Mouse (Mus musculus): ENCODE results near the gene Cers6. TPM values are rescaled to one million over a fixed set of nuclear protein-coding genes. Genes with fewer than 3 reads are reported as not detected.

Cers6 gene
- polyA plus RNA-seq, 1 experiment from 2014 or later, result 21.5 TPM

DNA sequence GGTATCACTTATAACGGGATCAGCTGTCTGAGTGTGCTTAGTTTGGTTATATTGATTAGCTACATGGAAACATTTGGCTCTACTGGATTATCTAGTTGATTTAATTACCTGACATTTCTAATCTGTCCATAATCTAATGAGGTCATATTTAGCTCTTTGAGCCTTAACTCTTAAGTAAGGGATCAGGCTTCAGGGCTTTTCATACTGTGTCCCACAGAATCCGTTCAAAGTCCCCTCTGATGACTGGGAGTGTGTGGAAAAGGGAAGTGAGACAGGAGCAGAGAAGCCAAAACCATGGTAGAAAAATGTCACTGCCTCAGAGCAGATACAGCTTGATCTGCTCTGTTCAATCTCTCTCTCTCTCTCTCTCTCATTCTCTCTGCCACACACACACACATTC, 279.0 kb downstream of the Cers6 start:
- 81% methylated on average over 2 of the region's 2 CpGs for WGBS
- no peak overlapping the region for H3K9ac ChIP-seq (replicated peaks)
- no peak overlapping the region for H3K4me3 ChIP-seq (replicated peaks)
- no peaks in the 10 kb centered on the region for H3K27me3 ChIP-seq
- no peak for ATAC-seq (ENCODE audit: insufficient number of reproducible peaks, insufficient read depth, low FRiP score, low TSS enrichment, low read depth)
- peaks cover 7% of the 10 kb centered on the region for H3K4me1 ChIP-seq (replicated peaks)
- H3K9me3 ChIP-seq, result no peaks in the 10 kb centered on the region
- H3K4me2 ChIP-seq, result no peak overlapping the region
- no peaks in the 10 kb centered on the region for H3K36me3 ChIP-seq
- no peak overlapping the region for H3K27ac ChIP-seq

GRCm38 (mm10) chr2:69140816-69141215, 279.6 kb downstream of the Cers6 start:
- H3K4me1 ChIP-seq (replicated peaks), result peaks cover 2% of the 10 kb centered on the region; the same call in 1 of the 2 replicates
- H3K9ac ChIP-seq (replicated peaks), result no peak overlapping the region
- H3K4me2 ChIP-seq, result no peak overlapping the region
- H3K36me3 ChIP-seq, result no peaks in the 10 kb centered on the region
- H3K27ac ChIP-seq, result no peak overlapping the region
- H3K9me3 ChIP-seq, result no peaks in the 10 kb centered on the region
- no peak overlapping the region for H3K4me3 ChIP-seq (replicated peaks)
- no peaks in the 10 kb centered on the region for H3K27me3 ChIP-seq
- 86% methylated on average over 4 of the region's 4 CpGs for WGBS
- ATAC-seq (ENCODE audit: insufficient number of reproducible peaks, insufficient read depth, low FRiP score, low TSS enrichment, low read depth), result no peak

- no peak for ATAC-seq (ENCODE audit: insufficient number of reproducible peaks, insufficient read depth, low FRiP score, low TSS enrichment, low read depth)
- H3K4me2 ChIP-seq, result no peak overlapping the region
Observed at GRCm38 (mm10) chr2:69148691-69149090, 287.4 kb downstream of the Cers6 start.

DNA sequence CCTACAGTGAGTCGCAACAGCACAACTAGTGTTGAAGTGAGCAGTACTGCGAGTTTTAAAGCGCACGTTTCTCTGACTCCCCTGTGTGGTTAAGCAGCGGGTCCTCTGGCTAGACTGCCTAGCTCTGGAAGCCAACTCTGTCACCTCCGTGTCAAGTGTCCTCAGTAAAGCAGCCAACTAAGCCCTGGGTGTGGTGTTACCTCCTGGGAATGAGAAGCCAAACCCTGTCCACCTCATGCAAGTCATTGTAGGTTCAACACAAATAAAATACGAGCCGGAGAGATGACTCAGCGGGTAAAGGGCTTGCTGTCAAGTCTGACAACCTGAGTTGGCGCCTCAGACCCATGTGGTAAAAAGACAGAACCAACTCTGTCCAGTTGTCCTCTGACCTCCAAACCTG, 287.9 kb downstream of the Cers6 start:
- Histone ChIP-seq H3K27me3 (no peaks in the 10 kb centered on the region), H3K27ac (no peak overlapping the region), H3K36me3 (no peaks in the 10 kb centered on the region), H3K4me3 (replicated peaks) (no peak overlapping the region), H3K4me1 (replicated peaks) (0 out of 2 replicates have a peak, but pooled peaks cover 4% of the 10 kb centered on the region), H3K9me3 (no peaks in the 10 kb centered on the region), H3K9ac (replicated peaks) (no peak overlapping the region), H3K4me2 (no peak overlapping the region)
- 86% methylated on average over 10 of the region's 10 CpGs for WGBS
- no peak; the same call in 1 of the 2 replicates for ATAC-seq (ENCODE audit: insufficient number of reproducible peaks, insufficient read depth, low FRiP score, low TSS enrichment, low read depth)

More at GRCm38 (mm10) chr2:69148691-69149090, 287.4 kb downstream of the Cers6 start:
- Histone ChIP-seq H3K27ac (no peak overlapping the region), H3K4me3 (replicated peaks) (no peak overlapping the region), H3K9me3 (no peaks in the 10 kb centered on the region), H3K4me1 (replicated peaks) (0 out of 2 replicates have a peak, but pooled peaks cover 4% of the 10 kb centered on the region), H3K36me3 (no peaks in the 10 kb centered on the region), H3K9ac (replicated peaks) (no peak overlapping the region), H3K27me3 (no peaks in the 10 kb centered on the region)
- 74% methylated on average over 3 of the region's 3 CpGs for WGBS

DNA sequence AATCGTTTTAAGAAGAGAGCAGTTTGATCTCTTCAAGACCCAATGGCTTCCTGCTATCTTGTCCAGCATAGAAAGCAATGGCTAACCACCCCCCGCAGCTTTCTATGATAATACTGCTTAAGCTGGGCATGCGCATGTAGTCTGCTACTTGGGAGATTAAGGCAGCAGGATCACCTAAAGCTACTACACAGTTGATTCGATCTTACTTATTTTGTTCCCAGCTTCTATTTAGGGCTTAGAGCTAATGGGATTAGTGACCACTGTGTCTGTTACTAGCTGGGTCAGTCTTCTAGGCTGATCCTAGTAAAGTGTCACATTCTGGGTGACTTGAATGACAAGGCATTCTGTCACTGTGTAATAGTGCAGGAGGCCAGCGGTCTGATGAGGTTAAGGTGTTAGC, 289.6 kb downstream of the Cers6 start:
- Histone ChIP-seq H3K27me3 (no peaks in the 10 kb centered on the region), H3K9me3 (no peaks in the 10 kb centered on the region), H3K4me3 (replicated peaks) (no peak overlapping the region), H3K9ac (replicated peaks) (no peak overlapping the region), H3K4me2 (no peak overlapping the region), H3K27ac (no peak overlapping the region), H3K36me3 (no peaks in the 10 kb centered on the region), H3K4me1 (replicated peaks) (0 out of 2 replicates have a peak, but pooled peaks cover 4% of the 10 kb centered on the region)
- no peak for ATAC-seq (ENCODE audit: insufficient number of reproducible peaks, insufficient read depth, low FRiP score, low TSS enrichment, low read depth)
- 80% methylated on average over 5 of the region's 5 CpGs for WGBS

- Histone ChIP-seq H3K4me3 (replicated peaks) (no peak overlapping the region), H3K4me2 (no peak overlapping the region), H3K27me3 (no peaks in the 10 kb centered on the region), H3K9me3 (no peaks in the 10 kb centered on the region), H3K9ac (replicated peaks) (no peak overlapping the region), H3K4me1 (replicated peaks) (0 out of 2 replicates have a peak, but pooled peaks cover 11% of the 10 kb centered on the region), H3K36me3 (no peaks in the 10 kb centered on the region), H3K27ac (peak overlapping the region; percentile 4; the same call in 1 of the 2 replicates)
- ATAC-seq (ENCODE audit: insufficient number of reproducible peaks, insufficient read depth, low FRiP score, low TSS enrichment, low read depth), result peak; percentile 69
- WGBS, result 53% methylated on average over 3 of the region's 3 CpGs
Observed at GRCm38 (mm10) chr2:69155861-69156260, 294.6 kb downstream of the Cers6 start.

GRCm38 (mm10) chr2:69156283-69156682, 295.0 kb downstream of the Cers6 start:
- Histone ChIP-seq H3K4me2 (no peak overlapping the region), H3K4me1 (replicated peaks) (0 out of 2 replicates have a peak, but pooled peaks cover 11% of the 10 kb centered on the region), H3K4me3 (replicated peaks) (no peak overlapping the region), H3K9me3 (no peaks in the 10 kb centered on the region), H3K9ac (replicated peaks) (no peak overlapping the region), H3K36me3 (no peaks in the 10 kb centered on the region), H3K27ac (peak overlapping the region; percentile 4; the same call in 1 of the 2 replicates), H3K27me3 (no peaks in the 10 kb centered on the region)
- ATAC-seq (ENCODE audit: insufficient number of reproducible peaks, insufficient read depth, low FRiP score, low TSS enrichment, low read depth), result no peak
- WGBS, result 62% methylated on average over 7 of the region's 7 CpGs

DNA sequence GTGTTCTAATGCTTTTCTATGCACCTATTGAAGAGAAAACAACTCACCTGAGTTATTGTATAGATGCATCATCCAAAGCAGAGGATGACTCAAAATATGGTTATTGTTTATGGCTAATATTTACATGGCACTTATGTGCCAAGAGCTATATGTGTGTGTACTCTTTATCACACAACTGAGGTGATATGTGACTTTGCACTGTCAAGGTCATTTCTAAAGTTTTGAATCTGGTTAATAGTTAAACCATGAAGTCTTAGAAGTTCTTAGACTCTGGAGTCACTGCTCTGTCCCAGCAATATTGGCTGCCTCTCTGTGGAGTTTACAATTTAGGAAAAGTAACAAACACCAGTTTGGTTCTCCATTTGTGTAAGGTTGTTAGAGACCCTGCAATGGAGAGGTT, 297.7 kb downstream of the Cers6 start:
- Histone ChIP-seq H3K27ac (no peak overlapping the region), H3K4me3 (replicated peaks) (no peak overlapping the region), H3K4me1 (replicated peaks) (0 out of 2 replicates have a peak, but pooled peaks cover 7% of the 10 kb centered on the region), H3K36me3 (no peaks in the 10 kb centered on the region), H3K9ac (replicated peaks) (no peak overlapping the region), H3K27me3 (no peaks in the 10 kb centered on the region; the same call in 1 of the 2 replicates), H3K9me3 (no peaks in the 10 kb centered on the region), H3K4me2 (no peak overlapping the region)
- no peak for ATAC-seq (ENCODE audit: insufficient number of reproducible peaks, insufficient read depth, low FRiP score, low TSS enrichment, low read depth)

Other genes starting within 250 kb of the Cers6 start
- gene 4932414N04Rik, start 205.0 kb upstream of the Cers6 start, polyA plus RNA-seq (2016; fragmentation: Nextera tagmentation; extraction: Ambion mirVana), result not detected in 2 replicates